Mouse (Mus musculus): Measurements from ENCODE around the gene Sox5. TPM values are rescaled to one million over a fixed set of nuclear protein-coding genes. Genes with fewer than 3 reads are reported as not detected.
A peak's percentile ranks its signal among the peaks of the same experiment; 100 is the strongest.

Sox5 gene
- polyA plus RNA-seq, 2 experiments = 1.6 to 1.7 TPM

GRCm38 (mm10) chr6:143895092-143895491, 886.7 kb downstream of the Sox5 start:
- H3K36me3 ChIP-seq (replicated peaks; ENCODE audit: control insufficient read depth, insufficient read depth, low read depth) = no peaks in the 10 kb centered on the region
- DNase-seq (ENCODE audit: low read depth in 3 of 3, low spot score in 3 of 3) (no peak), ATAC-seq (ENCODE audit: insufficient read depth) (no peak)
- 77% methylated on average over 6 of the region's 6 CpGs for WGBS (ENCODE audit: insufficient replicate concordance)
- no peak overlapping the region for H3K4me2 ChIP-seq (ENCODE audit: low read depth)
- H3K27ac ChIP-seq = no peak overlapping the region
- H3K9me3 ChIP-seq (ENCODE audit: control insufficient read depth, low read length) = no peaks in the 10 kb centered on the region
- 0 out of 4 replicates have a peak, but pooled peaks cover 0 to 1% of the 10 kb centered on the region in 2 experiments for H3K4me1 ChIP-seq (replicated peaks; ENCODE audit: control insufficient read depth in 2 of 2, insufficient read depth in 2 of 2, low read length in 1 of 2)
- no peak overlapping the region for H3K9ac ChIP-seq (replicated peaks)
- no peak for TF ChIP-seq EP300 (IDR thresholded peaks at IDR 0.05; ENCODE audit: low read depth)
- TF ChIP-seq CTCF (IDR thresholded peaks at IDR 0.05; ENCODE audit: low read depth) = no peak
- H3K27me3 ChIP-seq (ENCODE audit: control insufficient read depth, insufficient read depth, low read length) = no peaks in the 10 kb centered on the region
- H3K4me3 ChIP-seq (ENCODE audit: insufficient read depth in 1 of 2, low read depth in 2 of 2, low read length in 2 of 2) = no peak overlapping the region

- Histone ChIP-seq H3K4me1 (replicated peaks; ENCODE audit: control insufficient read depth in 2 of 2, insufficient read depth in 2 of 2, low read length in 1 of 2) (no peaks in the 10 kb centered on the region), H3K27me3 (ENCODE audit: control insufficient read depth, insufficient read depth, low read length) (no peaks in the 10 kb centered on the region), H3K4me2 (ENCODE audit: low read depth) (no peak overlapping the region), H3K9me3 (ENCODE audit: control insufficient read depth, low read length) (no peaks in the 10 kb centered on the region), H3K9ac (replicated peaks) (no peak overlapping the region), H3K27ac (no peak overlapping the region), H3K4me3 (ENCODE audit: insufficient read depth in 1 of 2, low read depth in 2 of 2, low read length in 2 of 2) (no peak overlapping the region), H3K36me3 (replicated peaks; ENCODE audit: control insufficient read depth, insufficient read depth, low read depth) (no peaks in the 10 kb centered on the region)
- no peak for DNase-seq (ENCODE audit: low read depth in 3 of 3, low spot score in 3 of 3)
- no peak for TF ChIP-seq EP300 (IDR thresholded peaks at IDR 0.05; ENCODE audit: low read depth)
- TF ChIP-seq CTCF (IDR thresholded peaks at IDR 0.05; ENCODE audit: low read depth) = no peak
- 46% methylated on average over 2 of the region's 2 CpGs for WGBS (ENCODE audit: insufficient replicate concordance)
- no peak for ATAC-seq (ENCODE audit: insufficient read depth)
These were observed 888.9 kb downstream of the Sox5 start for GRCm38 (mm10) chr6:143892869-143893268.

- ATAC-seq (ENCODE audit: insufficient read depth) (no peak), DNase-seq (ENCODE audit: low read depth in 3 of 3, low spot score in 3 of 3) (no peak)
- Histone ChIP-seq H3K4me3 (ENCODE audit: insufficient read depth in 1 of 2, low read depth in 2 of 2, low read length in 2 of 2) (no peak overlapping the region), H3K9ac (replicated peaks) (no peak overlapping the region), H3K27me3 (ENCODE audit: control insufficient read depth, insufficient read depth, low read length) (no peaks in the 10 kb centered on the region), H3K27ac (no peak overlapping the region), H3K4me2 (ENCODE audit: low read depth) (no peak overlapping the region), H3K4me1 (replicated peaks; ENCODE audit: control insufficient read depth in 2 of 2, insufficient read depth in 2 of 2, low read length in 1 of 2) (no peaks in the 10 kb centered on the region), H3K36me3 (replicated peaks; ENCODE audit: control insufficient read depth, insufficient read depth, low read depth) (no peaks in the 10 kb centered on the region), H3K9me3 (ENCODE audit: control insufficient read depth, low read length) (no peaks in the 10 kb centered on the region)
- TF ChIP-seq CTCF (IDR thresholded peaks at IDR 0.05; ENCODE audit: low read depth) (no peak), EP300 (IDR thresholded peaks at IDR 0.05; ENCODE audit: low read depth) (no peak)
- 69% methylated on average over 7 of the region's 7 CpGs for WGBS (ENCODE audit: insufficient replicate concordance)
These were observed 893.2 kb downstream of the Sox5 start for GRCm38 (mm10) chr6:143888556-143888955.

- Histone ChIP-seq H3K9ac (replicated peaks) (no peak overlapping the region), H3K9me3 (ENCODE audit: control insufficient read depth, low read length) (no peaks in the 10 kb centered on the region), H3K4me1 (replicated peaks; ENCODE audit: control insufficient read depth in 2 of 2, insufficient read depth in 2 of 2, low read length in 1 of 2) (no peaks in the 10 kb centered on the region), H3K27me3 (ENCODE audit: control insufficient read depth, insufficient read depth, low read length) (no peaks in the 10 kb centered on the region), H3K4me3 (ENCODE audit: insufficient read depth in 1 of 2, low read depth in 2 of 2, low read length in 2 of 2) (no peak overlapping the region), H3K36me3 (replicated peaks; ENCODE audit: control insufficient read depth, insufficient read depth, low read depth) (no peaks in the 10 kb centered on the region), H3K27ac (no peak overlapping the region), H3K4me2 (ENCODE audit: low read depth) (no peak overlapping the region)
- DNase-seq (ENCODE audit: low read depth in 3 of 3, low spot score in 3 of 3) (no peak), ATAC-seq (ENCODE audit: insufficient read depth) (no peak)
- 69% methylated on average over 6 of the region's 6 CpGs for WGBS (ENCODE audit: insufficient replicate concordance)
- no peak for TF ChIP-seq CTCF (IDR thresholded peaks at IDR 0.05; ENCODE audit: low read depth)
- TF ChIP-seq EP300 (IDR thresholded peaks at IDR 0.05; ENCODE audit: low read depth) = no peak
These were observed 903.3 kb downstream of the Sox5 start for GRCm38 (mm10) chr6:143878525-143878924.

GRCm38 (mm10) chr6:143868790-143869189, 913.0 kb downstream of the Sox5 start:
- Histone ChIP-seq H3K4me1 (replicated peaks; ENCODE audit: control insufficient read depth in 2 of 2, insufficient read depth in 2 of 2, low read length in 1 of 2) (peaks cover 14 to 18% of the 10 kb centered on the region in 2 experiments), H3K27ac (no peak overlapping the region), H3K36me3 (replicated peaks; ENCODE audit: control insufficient read depth, insufficient read depth, low read depth) (no peaks in the 10 kb centered on the region), H3K4me3 (ENCODE audit: insufficient read depth in 1 of 2, low read depth in 2 of 2, low read length in 2 of 2) (no peak overlapping the region), H3K9ac (replicated peaks) (no peak overlapping the region), H3K27me3 (ENCODE audit: control insufficient read depth, insufficient read depth, low read length) (no peaks in the 10 kb centered on the region), H3K4me2 (ENCODE audit: low read depth) (peak overlapping the region; percentile 8; the same call in 1 of the 2 replicates), H3K9me3 (ENCODE audit: control insufficient read depth, low read length) (no peaks in the 10 kb centered on the region)
- TF ChIP-seq EP300 (IDR thresholded peaks at IDR 0.05; ENCODE audit: low read depth) (peak; percentile 79), CTCF (IDR thresholded peaks at IDR 0.05; ENCODE audit: low read depth) (no peak)
- ATAC-seq (ENCODE audit: insufficient read depth) (peak; percentile 81), DNase-seq (ENCODE audit: low read depth in 3 of 3, low spot score in 3 of 3) (peak; percentile 22 to 38 (median 36))
- WGBS (ENCODE audit: insufficient replicate concordance) = 10% methylated on average over 3 of the region's 3 CpGs

Data from liver, embryonic 14.5 days (tissue).